Comparison of ENCODE assay signal across 13 mouse cellular contexts in the genomic region with DNA sequence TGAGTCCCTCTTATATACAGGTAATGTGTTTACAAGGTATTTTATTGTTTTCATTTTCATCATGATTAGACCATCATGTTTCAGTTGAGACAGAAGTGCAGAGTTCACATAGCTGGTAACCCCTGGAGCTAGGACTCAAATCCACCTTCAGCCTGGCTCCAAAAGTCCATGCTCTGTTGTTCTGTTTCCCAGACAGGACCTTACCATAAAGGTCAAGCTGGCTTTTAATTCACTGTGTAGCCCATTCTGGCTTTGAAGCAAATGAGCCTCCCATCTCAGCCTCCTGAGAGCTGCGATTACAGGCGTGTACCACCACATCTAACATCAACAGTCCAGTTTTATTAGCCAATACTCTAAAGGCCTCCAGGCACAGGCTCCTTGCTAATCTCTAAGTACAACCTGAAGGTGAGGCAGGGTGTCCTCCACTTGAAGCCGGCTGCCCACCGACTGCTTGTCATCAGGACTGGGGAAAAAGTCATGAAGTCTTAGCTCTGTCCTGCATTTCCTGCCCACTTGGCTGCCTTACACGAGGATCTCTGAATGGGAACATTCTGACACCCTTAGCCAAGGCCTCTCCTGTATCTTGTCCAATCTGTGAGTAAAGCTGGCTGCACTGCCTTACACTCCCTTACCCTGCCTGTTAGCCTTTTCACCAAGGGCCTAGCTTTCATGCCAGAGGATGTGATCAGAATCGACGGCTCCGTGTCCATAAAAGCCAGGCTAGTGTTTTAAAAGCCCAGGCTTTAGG. TPM values are rescaled to one million over a fixed set of nuclear protein-coding genes. Genes with fewer than 3 reads are reported as not detected.
DNase-seq lines count a peak whose midpoint lies in the region; ATAC-seq and TF ChIP-seq lines count a peak whose summit lies in the region.
"Had no signal": no experiment of that assay in that cellular context is flagged by ENCODE, and none has a peak within 500 bp of the region (broad histone marks: within the 10 kb centered on the region; RNA-seq: fewer than 3 reads in every experiment).

No protein-coding gene starts in this region.

- no peak overlapping the region for H3K4me3 ChIP-seq in heart, embryonic 12.5 days
- no peak overlapping the region for H3K4me3 ChIP-seq in lung, postnatal 0 days (ENCODE audit: low read depth, low read length)
- no peak overlapping the region for H3K4me3 ChIP-seq in heart, embryonic 14.5 days (ENCODE audit: control insufficient read depth in 1 of 2, insufficient read depth in 1 of 2, low read depth in 1 of 2, low read length in 2 of 2)
- H3K4me3 ChIP-seq: embryonic facial prominence, embryonic 12.5 days; hindbrain, embryonic 15.5 days; midbrain, embryonic 13.5 days had no signal

- no peaks in the 10 kb centered on the region for H3K9me3 ChIP-seq in heart, embryonic 12.5 days (replicated peaks)
- H3K9me3 ChIP-seq in lung, postnatal 0 days (ENCODE audit: low read length): no peaks in the 10 kb centered on the region
- no peaks in the 10 kb centered on the region for H3K9me3 ChIP-seq in heart, embryonic 14.5 days (ENCODE audit: control insufficient read depth, low read length)
- H3K9me3 ChIP-seq: embryonic facial prominence, embryonic 12.5 days; hindbrain, embryonic 15.5 days; midbrain, embryonic 13.5 days had no signal

- no peak overlapping the region for H3K9ac ChIP-seq in heart, embryonic 12.5 days
- no peak overlapping the region for H3K9ac ChIP-seq in lung, postnatal 0 days (replicated peaks; ENCODE audit: low read depth)
- no peak overlapping the region for H3K9ac ChIP-seq in heart, embryonic 14.5 days (ENCODE audit: low read length)
- H3K9ac ChIP-seq: embryonic facial prominence, embryonic 12.5 days; hindbrain, embryonic 15.5 days; midbrain, embryonic 13.5 days had no signal

- H3K36me3 ChIP-seq in heart, embryonic 12.5 days: no peaks in the 10 kb centered on the region
- no peaks in the 10 kb centered on the region for H3K36me3 ChIP-seq in lung, postnatal 0 days (ENCODE audit: insufficient read depth, low read length)
- H3K36me3 ChIP-seq in heart, embryonic 14.5 days (ENCODE audit: control insufficient read depth, insufficient read depth, low read length): 0 out of 2 replicates have a peak, but pooled peaks cover 7% of the 10 kb centered on the region
- H3K36me3 ChIP-seq: embryonic facial prominence, embryonic 12.5 days; hindbrain, embryonic 15.5 days; midbrain, embryonic 13.5 days had no signal

- no peaks in the 10 kb centered on the region for H3K27me3 ChIP-seq in heart, embryonic 12.5 days (replicated peaks)
- H3K27me3 ChIP-seq in lung, postnatal 0 days (replicated peaks; ENCODE audit: insufficient read depth, low read length): no peaks in the 10 kb centered on the region
- no peaks in the 10 kb centered on the region for H3K27me3 ChIP-seq in heart, embryonic 14.5 days (ENCODE audit: control insufficient read depth, insufficient read depth, low read length)
- H3K27me3 ChIP-seq: embryonic facial prominence, embryonic 12.5 days; hindbrain, embryonic 15.5 days; midbrain, embryonic 13.5 days had no signal

- no peak for ATAC-seq in heart, embryonic 12.5 days (ENCODE audit: insufficient number of reproducible peaks, low FRiP score)
- ATAC-seq in lung, postnatal 0 days: peak; percentile 55
- ATAC-seq in heart, embryonic 14.5 days (ENCODE audit: insufficient number of reproducible peaks, insufficient read depth, low FRiP score, low read depth): no peak
- ATAC-seq: midbrain, embryonic 13.5 days had no signal

- H3K4me2 ChIP-seq in heart, embryonic 12.5 days: no peak overlapping the region
- no peak overlapping the region for H3K4me2 ChIP-seq in lung, postnatal 0 days (replicated peaks; ENCODE audit: low read depth, low read length)
- H3K4me2 ChIP-seq in heart, embryonic 14.5 days (ENCODE audit: low read length): no peak overlapping the region
- H3K4me2 ChIP-seq: embryonic facial prominence, embryonic 12.5 days; hindbrain, embryonic 15.5 days; midbrain, embryonic 13.5 days had no signal

- H3K4me1 ChIP-seq in heart, embryonic 12.5 days (replicated peaks): peaks cover 14% of the 10 kb centered on the region
- no peaks in the 10 kb centered on the region for H3K4me1 ChIP-seq in lung, postnatal 0 days (ENCODE audit: insufficient read depth, low read depth, low read length)
- peaks cover 8 to 12% of the 10 kb centered on the region in 2 experiments for H3K4me1 ChIP-seq in heart, embryonic 14.5 days (ENCODE audit: control insufficient read depth in 2 of 2, insufficient read depth in 2 of 2, low read length in 2 of 2)
- H3K4me1 ChIP-seq: embryonic facial prominence, embryonic 12.5 days; hindbrain, embryonic 15.5 days had no signal

- DNase-seq in heart, adult 18-20 months: no peak
- no peak for DNase-seq in lung, postnatal 0 days (ENCODE audit: low spot score)
- DNase-seq in lung, postnatal 14 days: no peak
- peak; percentile 26 for DNase-seq in kidney, postnatal 10 days
- no peak for DNase-seq in right cerebral cortex, postnatal 10 days (ENCODE audit: low spot score in 2 of 2)
- DNase-seq: cerebellum, adult 18-20 months; liver; right cerebral cortex, adult 18-20 months had no signal

- no peak for TF ChIP-seq CTCF in lung, postnatal 0 days (IDR thresholded peaks at IDR 0.05)

- 45% methylated on average over 8 of the region's 8 CpGs for WGBS in heart, embryonic 12.5 days
- 71% methylated on average over 8 of the region's 8 CpGs for WGBS in lung, postnatal 0 days
- WGBS in heart, embryonic 14.5 days: 50% methylated on average over 8 of the region's 8 CpGs

- peak overlapping the region; percentile 56 for H3K27ac ChIP-seq in heart, embryonic 12.5 days (ENCODE audit: poor library complexity, severe bottlenecking)
- H3K27ac ChIP-seq in lung, postnatal 0 days (ENCODE audit: low read length): peak overlapping the region; percentile 43; the same call in 1 of the 2 replicates
- H3K27ac ChIP-seq in heart, embryonic 14.5 days (replicated peaks in 1 of 2; ENCODE audit: control insufficient read depth in 1 of 2, insufficient read depth in 1 of 2, low read depth in 2 of 2, low read length in 2 of 2): peak overlapping the region; percentile 57 to 61
- H3K27ac ChIP-seq: embryonic facial prominence, embryonic 12.5 days; hindbrain, embryonic 15.5 days; midbrain, embryonic 13.5 days had no signal

- TF ChIP-seq EP300 in lung, postnatal 0 days (IDR thresholded peaks at IDR 0.05): no peak

RNA-seq across cellular contexts. Expression of gene Slc9a6, which starts 55.8 kb away (rescaled TPM):
- polyA plus RNA-seq in heart, embryonic 12.5 days (2016; fragmentation: Nextera tagmentation; extraction: Ambion mirVana): 8.0 and 9.2 TPM in 2 replicates
- total RNA-seq in heart, adult 18-20 months (2021): 10 to 100 TPM; 23.5 to 26.9 TPM
- polyA plus RNA-seq in lung, postnatal 0 days (2015; fragmentation: Nextera tagmentation; extraction: Ambion mirVana): 15.1 and 16.1 TPM in 2 replicates
- polyA plus RNA-seq in heart, embryonic 14.5 days (2014; fragmentation: Nextera tagmentation; extraction: Ambion mirVana): 5.0 and 6.5 TPM in 2 replicates
